Mouse (Mus musculus): ENCODE measurements around the gene Prss46.

DNA sequence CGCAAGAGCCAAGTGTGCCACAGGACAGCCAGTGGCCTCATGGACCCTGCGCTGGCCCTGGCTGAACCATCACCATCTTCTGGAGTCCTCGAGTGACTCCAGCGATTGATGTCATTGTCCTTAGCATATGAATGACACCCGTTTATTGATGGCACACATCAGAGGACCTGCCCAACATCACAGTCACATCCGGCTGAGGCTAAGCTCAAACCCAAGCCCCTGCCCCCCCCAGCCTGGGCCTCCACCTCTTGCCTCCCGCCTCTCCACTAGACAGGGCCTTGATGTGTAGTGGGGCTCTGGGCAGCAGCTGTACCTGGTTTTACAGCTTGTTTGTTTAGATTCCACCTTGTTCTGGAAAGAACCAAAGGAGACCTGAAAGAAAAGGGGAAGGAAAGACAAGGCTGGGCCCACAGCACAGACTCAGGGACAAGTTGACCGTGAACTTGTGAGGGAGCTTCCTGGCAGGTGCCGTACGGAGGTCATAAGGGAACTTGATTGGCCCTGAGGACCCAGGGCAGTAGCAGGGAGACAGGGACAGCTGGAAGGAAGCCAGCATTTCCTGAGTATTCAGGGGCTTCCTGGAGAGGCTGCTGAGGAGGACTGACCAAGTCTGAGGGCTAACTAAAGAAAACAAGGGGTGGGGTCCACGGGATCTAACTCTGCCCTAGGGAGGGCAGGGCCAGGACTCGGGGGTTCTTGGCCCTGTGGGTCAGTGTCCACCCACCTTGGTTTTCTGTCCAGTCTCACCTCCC, 46.9 kb downstream of the Prss46 start:
- TF ChIP-seq CTCF (IDR thresholded peaks at IDR 0.05; ENCODE audit: low read depth, low read length) (no peak), POLR2A (IDR thresholded peaks at IDR 0.05; ENCODE audit: extremely low read depth, insufficient read depth, low read length) (no peak)

Data from liver, adult 2 months (tissue).